Mouse (Mus musculus) C2C12 (cell line): Measurements from ENCODE around the gene Brwd1.

Experiments
- CEBPB ChIP-seq: IDR thresholded peaks from one replicate; pipeline ENCODE4 v1.6.1; 2011; ENCODE audit warnings: low read depth, mild to moderate bottlenecking, control low read depth, moderate library complexity
- CTCF ChIP-seq: IDR thresholded peaks from one replicate; pipeline ENCODE4 v1.5.1; 2011; ENCODE audit not compliant: control insufficient read depth, insufficient read depth, insufficient read length

DNA sequence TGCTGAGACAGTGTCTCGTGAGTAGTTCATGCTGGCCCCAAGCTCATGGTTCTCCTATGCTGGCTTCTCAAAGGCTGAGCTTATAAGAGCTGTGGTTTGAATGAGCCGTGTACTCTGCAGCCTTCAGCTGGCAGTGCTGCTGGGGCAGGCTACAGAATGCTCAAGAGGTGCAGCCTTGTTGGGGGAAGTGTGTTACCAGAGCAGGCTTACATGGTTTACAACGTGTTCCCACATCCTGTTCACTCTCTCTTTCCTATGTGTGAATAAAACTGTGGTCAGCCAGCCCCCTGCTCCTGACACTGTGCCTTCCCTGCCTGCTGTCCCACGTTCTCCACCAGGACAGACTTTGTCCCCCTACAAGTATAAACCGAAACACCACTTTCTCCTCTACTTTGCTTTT lies 97.4 kb downstream of the Brwd1 start:
- TF ChIP-seq CTCF (no peak), CEBPB (no peak)
